Mouse (Mus musculus): ENCODE measurements around the gene Lasp1. TPM values are rescaled to one million over a fixed set of nuclear protein-coding genes. Genes with fewer than 3 reads are reported as not detected.
A peak's percentile ranks its signal among the peaks of the same experiment; 100 is the strongest.

Lasp1 gene
- total RNA-seq, 2 experiments from 2014 or later, result 14.2 to 15.4 TPM

GRCm38 (mm10) chr11:97808621-97809234 lies 9.9 kb downstream of the Lasp1 start:
- intact Hi-C loops (cut with DNase I), result no loop called here
- DNase-seq, result no peak

- intact Hi-C loops (cut with DNase I), result no loop called here
- DNase-seq, result no peak
Observed at GRCm38 (mm10) chr11:97809235-97810121, 10.7 kb downstream of the Lasp1 start.

- no peak for DNase-seq
- intact Hi-C loops (cut with DNase I), result no loop called here
Observed at GRCm38 (mm10) chr11:97810356-97810755, 11.6 kb downstream of the Lasp1 start.

- intact Hi-C loops (cut with DNase I), result no loop called here
Observed at GRCm38 (mm10) chr11:97810970-97811369, 12.2 kb downstream of the Lasp1 start.

GRCm38 (mm10) chr11:97811569-97812362 lies 13.0 kb downstream of the Lasp1 start:
- no peak for DNase-seq
- intact Hi-C loops (cut with DNase I), result no loop called here

More at GRCm38 (mm10) chr11:97810970-97811369, 12.2 kb downstream of the Lasp1 start:
- DNase-seq, result no peak

GRCm38 (mm10) chr11:97812491-97812921 lies 13.7 kb downstream of the Lasp1 start:
- intact Hi-C loops (cut with DNase I), result no loop called here
- no peak for DNase-seq

- DNase-seq, result no peak
- intact Hi-C loops (cut with DNase I), result no loop called here
Observed at GRCm38 (mm10) chr11:97813085-97813484, 14.3 kb downstream of the Lasp1 start.

- intact Hi-C loops (cut with DNase I), result no loop called here
- no peak for DNase-seq
Observed at GRCm38 (mm10) chr11:97813746-97814515, 15.1 kb downstream of the Lasp1 start.

- DNase-seq, result no peak
- intact Hi-C loops (cut with DNase I), result no loop called here
Observed at GRCm38 (mm10) chr11:97815736-97816135, 16.9 kb downstream of the Lasp1 start.

- no peak for DNase-seq
- intact Hi-C loops (cut with DNase I), result no loop called here
Observed at GRCm38 (mm10) chr11:97816176-97816575, 17.4 kb downstream of the Lasp1 start.

- DNase-seq, result no peak
- intact Hi-C loops (cut with DNase I), result no loop called here
Observed at GRCm38 (mm10) chr11:97816916-97817315, 18.1 kb downstream of the Lasp1 start.

GRCm38 (mm10) chr11:97817379-97817778 lies 18.6 kb downstream of the Lasp1 start:
- no peak for DNase-seq
- intact Hi-C loops (cut with DNase I), result no loop called here

GRCm38 (mm10) chr11:97818003-97818402 lies 19.2 kb downstream of the Lasp1 start:
- DNase-seq, result no peak
- intact Hi-C loops (cut with DNase I), result no loop called here

GRCm38 (mm10) chr11:97818571-97818970 lies 19.8 kb downstream of the Lasp1 start:
- no peak for DNase-seq
- intact Hi-C loops (cut with DNase I), result no loop called here

- DNase-seq, result no peak
- intact Hi-C loops (cut with DNase I), result no loop called here
Observed at GRCm38 (mm10) chr11:97819102-97819501, 20.3 kb downstream of the Lasp1 start.

GRCm38 (mm10) chr11:97819923-97820322 lies 21.1 kb downstream of the Lasp1 start:
- no peak for DNase-seq
- intact Hi-C loops (cut with DNase I), result no loop called here

GRCm38 (mm10) chr11:97820840-97821239 lies 22.0 kb downstream of the Lasp1 start:
- DNase-seq, result peak in 1 of 2 experiments; percentile 59
- intact Hi-C loops (cut with DNase I), result no loop called here

GRCm38 (mm10) chr11:97821401-97822064 lies 22.7 kb downstream of the Lasp1 start:
- DNase-seq, result no peak
- intact Hi-C loops (cut with DNase I), result no loop called here

GRCm38 (mm10) chr11:97822840-97823603 lies 24.2 kb downstream of the Lasp1 start:
- DNase-seq, result peak in 1 of 2 experiments; percentile 50
- intact Hi-C loops (cut with DNase I), result no loop called here

All from gastrocnemius, postnatal 36 days (tissue).